ENCODE assay signal across 9 mouse cellular contexts in the genomic region with DNA sequence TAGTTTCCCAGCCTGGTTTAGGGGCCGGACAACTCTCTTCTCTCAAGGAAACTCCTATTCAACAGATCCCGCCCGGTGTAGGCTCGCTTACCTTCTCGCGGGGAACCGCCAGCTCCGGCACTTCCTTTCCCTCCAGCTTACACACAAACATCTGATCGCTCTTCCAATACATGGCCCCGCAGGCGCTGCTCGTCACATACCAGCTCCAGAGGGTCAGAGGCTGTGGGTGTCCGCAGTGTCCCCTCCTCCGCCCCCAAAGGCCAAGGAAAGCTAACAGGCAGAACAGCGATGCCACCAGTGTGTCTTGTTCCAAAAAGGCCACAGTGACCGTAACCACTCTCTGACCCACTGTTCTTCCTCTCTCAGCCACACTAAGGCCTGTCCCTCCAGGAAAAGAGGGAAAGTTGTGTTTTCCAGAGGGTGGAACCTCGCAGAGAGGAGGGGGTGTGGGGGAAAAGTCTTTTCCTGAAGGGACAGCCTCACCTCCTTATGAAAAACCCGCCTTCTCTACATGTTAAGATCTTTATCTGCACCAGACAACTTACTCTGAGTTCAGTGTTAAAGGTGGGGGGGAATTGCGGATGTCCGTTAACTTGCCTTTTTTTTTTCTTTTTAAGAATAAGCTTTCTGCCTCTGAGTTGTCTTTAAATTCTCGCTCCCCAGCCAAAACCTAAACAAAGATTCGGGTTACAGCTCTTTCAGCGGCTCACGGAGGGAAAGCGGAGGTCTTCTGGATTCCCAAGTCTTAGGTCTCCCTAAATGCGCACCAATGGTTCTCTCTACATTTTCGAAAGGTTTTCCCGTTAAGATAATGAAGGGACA. TPM values are rescaled to one million over a fixed set of nuclear protein-coding genes. Genes with fewer than 3 reads are reported as not detected.
DNase-seq lines count a peak whose midpoint lies in the region; ATAC-seq lines count a peak whose summit lies in the region.
"Had no signal": no experiment of that assay in that cellular context is flagged by ENCODE, and none has a peak within 500 bp of the region (broad histone marks: within the 10 kb centered on the region; RNA-seq: fewer than 3 reads in every experiment).

Lhx8 (minus strand) TSS at position 479 of the 822 bp plus-strand sequence.

- no peak within 1 kb of the TSS for H3K9ac ChIP-seq in heart, embryonic 14.5 days (ENCODE audit: low read length)
- no peak within 1 kb of the TSS for H3K9ac ChIP-seq in stomach, embryonic 14.5 days (replicated peaks; ENCODE audit: low read depth, low read length)

- no peaks in the 10 kb centered on the region for H3K36me3 ChIP-seq in heart, embryonic 14.5 days (ENCODE audit: control insufficient read depth, insufficient read depth, low read length)
- H3K36me3 ChIP-seq in stomach, embryonic 14.5 days (ENCODE audit: control insufficient read depth, insufficient read depth, low read length) = no peaks in the 10 kb centered on the region

- peaks cover 4 to 13% of the 10 kb centered on the region in 2 experiments; a peak in 3 of 4 replicates for H3K4me1 ChIP-seq in heart, embryonic 14.5 days (ENCODE audit: control insufficient read depth in 2 of 2, insufficient read depth in 2 of 2, low read length in 2 of 2)
- H3K4me1 ChIP-seq in stomach, embryonic 14.5 days (ENCODE audit: control insufficient read depth, insufficient read depth, low read length) = 0 out of 2 replicates have a peak, but pooled peaks cover 7% of the 10 kb centered on the region

- peak within 1 kb of the TSS; percentile 40 for H3K4me2 ChIP-seq in heart, embryonic 14.5 days (ENCODE audit: low read length)
- no peak within 1 kb of the TSS for H3K4me2 ChIP-seq in stomach, embryonic 14.5 days (replicated peaks; ENCODE audit: low read depth, low read length)

- no peak within 1 kb of the TSS for H3K27ac ChIP-seq in heart, embryonic 14.5 days (replicated peaks in 1 of 2; ENCODE audit: control insufficient read depth in 1 of 2, insufficient read depth in 1 of 2, low read depth in 2 of 2, low read length in 2 of 2)
- H3K27ac ChIP-seq in stomach, embryonic 14.5 days (ENCODE audit: low read length) = no peak within 1 kb of the TSS

- no peak for ATAC-seq in heart, embryonic 14.5 days (ENCODE audit: insufficient number of reproducible peaks, insufficient read depth, low FRiP score, low read depth)
- peak; percentile 42; the same call in 1 of the 2 replicates for ATAC-seq in stomach, embryonic 14.5 days (ENCODE audit: insufficient number of reproducible peaks, insufficient read depth, low FRiP score, low read depth)
- ATAC-seq: Patski had no signal

- DNase-seq in kidney, adult 9 months = peak; percentile 31
- DNase-seq in kidney, adult 11 months = no peak
- DNase-seq in embryo, embryonic 10 days (ENCODE audit: low spot score) = peak; percentile 69
- DNase-seq in kidney, postnatal 4 days = peak; percentile 45 to 65
- DNase-seq in urinary bladder, postnatal 36 days (ENCODE audit: low spot score in 2 of 2) = no peak
- no peak for DNase-seq in cerebellum, adult 18-20 months

- H3K9me3 ChIP-seq in heart, embryonic 14.5 days (ENCODE audit: control insufficient read depth, low read length) = no peaks in the 10 kb centered on the region
- H3K9me3 ChIP-seq in stomach, embryonic 14.5 days (ENCODE audit: control insufficient read depth, low read depth, low read length) = no peaks in the 10 kb centered on the region

- 2% methylated on average over 28 of the region's 28 CpGs for WGBS in heart, embryonic 14.5 days
- under 1% methylated on average over 28 of the region's 28 CpGs for WGBS in stomach, embryonic 14.5 days

- peaks cover 92% of the 10 kb centered on the region for H3K27me3 ChIP-seq in heart, embryonic 14.5 days (ENCODE audit: control insufficient read depth, insufficient read depth, low read length)
- peaks cover 51% of the 10 kb centered on the region for H3K27me3 ChIP-seq in stomach, embryonic 14.5 days (ENCODE audit: control insufficient read depth, insufficient read depth, low read length)

- peak within 1 kb of the TSS in 1 of 2 experiments; percentile 21; a peak in 1 of 4 replicates for H3K4me3 ChIP-seq in heart, embryonic 14.5 days (ENCODE audit: control insufficient read depth in 1 of 2, insufficient read depth in 1 of 2, low read depth in 1 of 2, low read length in 2 of 2)
- H3K4me3 ChIP-seq in stomach, embryonic 14.5 days (ENCODE audit: low read depth, low read length) = peak within 1 kb of the TSS; percentile 5; the same call in 1 of the 2 replicates

RNA-seq across cellular contexts. Expression of gene Lhx8, which starts in this region (rescaled TPM):
- polyA plus RNA-seq in heart, embryonic 14.5 days (2014; fragmentation: Nextera tagmentation; extraction: Ambion mirVana) = 0.23 and 0.38 TPM in 2 replicates
- polyA plus RNA-seq in stomach, embryonic 14.5 days (2014; fragmentation: Nextera tagmentation; extraction: Ambion mirVana) = not detected in 2 replicates
- polyA plus RNA-seq: Patski had no signal

Comparison
In these comparisons a context has a peak if more than half of its experiments do, and no peak if none do; other contexts are left out.
1. DNase-seq: peak in kidney, adult 9 months (single experiment), embryo, embryonic 10 days (single experiment) and kidney, postnatal 4 days (2 of 2); none in kidney, adult 11 months (single experiment), urinary bladder, postnatal 36 days (0 of 2) and cerebellum, adult 18-20 months (0 of 2).
2. Peak in ATAC-seq and H3K4me3 ChIP-seq in stomach, embryonic 14.5 days; RNA of the gene not detected or under 1 TPM.